Mouse (Mus musculus): ENCODE measurements around the gene Gm20388.

DNA sequence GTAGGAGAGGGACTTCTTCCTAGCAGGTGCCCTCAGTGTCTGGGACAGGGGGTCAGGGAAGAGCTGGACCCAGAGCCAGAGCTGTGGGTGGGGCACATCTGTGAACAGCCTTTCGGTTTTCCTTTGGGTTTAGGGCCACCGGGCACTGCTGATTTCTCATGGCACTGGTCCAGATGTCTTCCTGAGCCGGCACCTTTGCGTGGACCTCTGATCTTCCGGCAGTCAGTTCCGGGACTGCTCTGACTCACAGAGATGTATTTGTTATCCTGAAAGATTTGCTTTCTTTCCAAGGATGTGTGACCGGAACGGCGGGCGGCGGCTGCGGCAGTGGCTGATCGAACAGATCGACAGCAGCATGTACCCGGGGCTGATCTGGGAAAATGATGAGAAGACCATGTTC, 828.9 kb downstream of the Gm20388 start:
- TF ChIP-seq ZNF384 (IDR thresholded peaks at IDR 0.05; ENCODE audit: low read depth, low read length) (no peak), CHD2 (IDR thresholded peaks at IDR 0.05; ENCODE audit: low read depth, low read length) (no peak)
